Mouse (Mus musculus): Measurements from ENCODE around the gene Commd9. TPM values are rescaled to one million over a fixed set of nuclear protein-coding genes. Genes with fewer than 3 reads are reported as not detected.

The Commd9 gene
- 26.3 and 35.2 TPM in 2 replicates for polyA plus RNA-seq (2012; rRNA removed; ENCODE audit: low replicate concordance)

DNA sequence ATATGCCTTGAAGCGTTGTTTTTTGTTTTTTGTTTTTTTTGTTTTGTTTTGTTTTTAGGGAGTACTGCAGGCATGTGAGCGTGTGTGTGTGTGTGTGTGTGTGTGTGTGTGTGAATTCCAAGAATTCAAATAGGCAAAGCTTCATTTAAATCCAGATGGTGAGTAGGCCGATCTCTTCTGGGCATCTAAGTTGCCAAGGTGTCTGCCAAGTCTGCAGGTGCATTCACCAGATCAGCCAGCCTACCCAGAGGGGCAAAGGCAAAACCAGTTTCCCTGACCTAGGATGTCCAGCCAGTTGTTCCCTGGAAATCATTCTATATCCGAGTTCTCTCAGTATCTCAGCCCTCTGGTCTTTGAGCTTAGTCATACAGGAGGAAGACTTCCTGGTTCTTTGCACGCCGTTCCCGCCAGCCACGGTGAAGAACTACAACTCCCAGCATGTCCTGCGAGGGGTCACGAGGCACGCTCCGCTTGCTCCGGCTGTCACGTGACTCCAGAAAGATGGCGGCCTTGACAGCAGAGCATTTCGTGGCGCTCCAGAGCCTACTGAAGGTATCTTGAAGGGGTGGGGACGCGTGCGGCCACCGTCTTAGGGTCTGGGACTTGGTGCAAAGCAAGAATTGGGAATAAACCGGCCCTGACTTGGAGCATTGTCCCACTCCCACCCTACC lies at the start of gene Commd9:
Gene Commd9, plus strand, starts transcription at position 480 of the 671 bp plus-strand sequence.

DNA sequence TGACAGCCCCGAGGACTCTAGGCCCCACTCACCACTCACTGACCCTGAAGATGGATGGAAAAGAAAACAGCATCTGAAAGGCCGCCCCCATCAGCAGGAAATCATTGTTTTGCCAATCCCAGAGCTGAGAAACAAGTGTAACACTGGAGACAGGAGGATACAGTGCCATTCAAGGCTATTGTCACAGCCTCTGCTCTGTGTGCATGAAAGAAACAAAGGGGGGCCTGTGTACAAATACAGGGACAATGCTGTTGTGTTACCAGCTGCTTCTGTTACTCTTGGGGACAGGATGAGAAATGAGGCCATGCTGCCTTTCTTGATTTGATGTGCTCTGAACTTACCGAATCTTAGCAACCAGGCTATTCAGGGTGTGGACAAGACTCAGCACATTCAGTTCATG lies 3.0 kb upstream of the Commd9 start, which contains the start of gene Prr5l:
Gene Prr5l, minus strand, starts transcription at position 30 of the 400 bp plus-strand sequence.

Other genes starting within 250 kb of the Commd9 start
- not detected in 2 replicates for gene Rag1, start 236.7 kb upstream of the Commd9 start, polyA plus RNA-seq (2012; rRNA removed; ENCODE audit: low replicate concordance)
- gene B230118H07Rik, start 236.7 kb upstream of the Commd9 start, polyA plus RNA-seq (2012; rRNA removed; ENCODE audit: low replicate concordance), result 0.09 TPM in 1 of 2 replicates, not detected in the other
- gene Traf6, start 207.8 kb upstream of the Commd9 start, polyA plus RNA-seq (2012; rRNA removed; ENCODE audit: low replicate concordance), result 2.4 and 2.8 TPM in 2 replicates
- 1.9 and 3.4 TPM in 2 replicates for gene Prr5l, start 3.2 kb upstream of the Commd9 start, polyA plus RNA-seq (2012; rRNA removed; ENCODE audit: low replicate concordance)